Mouse (Mus musculus) adrenal gland (tissue): Measurements from ENCODE around the gene Iqck.

ENCODE experiments used
- intact Hi-C: fragments of 180-260 bp; cut with DNase I; formaldehyde crosslinking; loops from one replicate; pipeline ENCODE4 v1.15.1; 2025

The Iqck gene

DNA sequence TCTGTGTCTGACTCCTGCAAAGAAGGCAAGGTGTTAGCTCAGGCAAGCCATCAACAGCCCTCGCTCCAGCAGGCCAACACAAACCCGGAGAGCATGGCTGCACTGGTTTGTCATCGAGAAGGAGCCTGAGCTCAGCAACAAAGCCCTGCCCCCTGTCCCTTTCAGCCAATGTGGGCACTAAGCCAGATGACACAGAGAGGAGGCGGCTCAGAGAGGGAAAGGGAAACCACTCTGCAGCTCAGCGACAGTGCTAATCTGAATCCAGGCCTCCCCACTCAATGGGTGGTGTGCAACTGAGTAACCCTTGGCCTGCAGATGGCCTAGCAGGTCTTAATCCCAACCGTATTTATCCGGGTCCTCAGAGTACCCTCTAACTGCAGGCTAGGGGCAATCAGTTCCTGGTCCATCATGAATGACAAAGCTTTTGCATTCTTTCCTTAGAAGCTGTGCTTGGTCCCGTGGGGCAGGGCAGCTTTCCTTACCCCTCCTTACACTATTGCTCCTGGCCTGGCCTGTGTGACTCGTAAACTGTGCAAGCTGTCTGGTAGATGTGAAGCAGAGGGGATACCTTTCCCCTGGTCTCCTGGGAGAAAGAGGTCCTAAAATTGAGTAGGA lies 4.8 kb upstream of the Iqck start:
- intact Hi-C loops = no loop called here

DNA sequence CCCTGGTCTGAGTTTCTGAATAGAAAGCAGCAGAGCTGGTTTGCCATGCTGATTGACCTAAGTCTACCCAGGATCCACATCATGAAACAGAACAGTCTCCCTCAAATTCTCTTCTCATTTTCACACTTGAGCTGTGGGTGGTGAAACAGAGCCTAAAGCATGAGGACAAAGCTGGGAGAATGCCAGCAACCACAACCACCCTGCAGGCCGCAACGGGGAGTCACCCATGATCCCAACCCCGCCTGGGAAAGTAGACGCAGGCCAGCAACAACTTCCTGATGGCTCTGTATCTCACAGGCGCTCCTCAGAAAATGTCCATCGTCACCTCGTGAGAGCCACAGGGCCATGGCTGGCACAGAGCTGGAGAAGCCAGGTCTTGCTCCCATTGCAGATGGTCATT lies 4.0 kb upstream of the Iqck start:
- intact Hi-C loops = no loop called here

DNA sequence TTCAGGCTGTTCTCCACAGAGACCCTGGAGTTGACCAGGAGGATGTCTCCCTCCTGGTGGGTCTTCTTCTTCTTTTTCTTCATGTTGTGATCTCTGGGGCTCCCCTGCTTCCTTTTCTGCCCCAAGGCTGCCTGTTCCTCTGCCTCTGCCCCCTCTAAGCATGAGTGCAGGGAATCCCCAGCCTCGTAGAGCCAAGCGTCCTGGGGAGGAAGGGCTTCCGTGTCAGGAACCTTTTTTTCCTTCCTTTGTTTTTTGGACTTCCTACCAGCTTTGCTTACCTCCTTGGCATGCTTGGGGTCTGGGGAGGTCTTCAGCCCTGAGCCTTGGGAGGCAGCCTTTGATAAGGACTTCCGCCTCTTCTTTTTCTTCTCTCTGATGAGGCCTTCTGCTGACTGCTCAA lies 2.9 kb upstream of the Iqck start:
- intact Hi-C loops = no loop called here

DNA sequence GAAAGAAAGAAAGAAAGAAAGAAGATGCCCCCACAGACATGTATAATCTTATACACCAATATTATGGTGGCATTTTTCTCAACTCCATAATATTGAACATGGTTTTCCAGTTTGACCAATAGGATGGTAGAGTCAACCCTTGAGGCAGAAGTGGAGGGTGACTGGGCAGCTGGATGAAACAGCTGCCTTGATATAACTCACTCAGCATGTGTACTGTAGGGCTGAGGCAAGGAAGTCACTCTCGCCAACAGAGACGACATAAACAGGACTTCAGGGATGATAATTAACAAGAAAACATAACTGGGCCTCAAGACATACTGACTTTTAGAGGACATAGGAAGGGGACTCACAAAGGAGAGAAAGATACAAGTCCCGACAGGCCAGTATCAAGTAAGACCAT lies 946 bp upstream of the Iqck start:
- intact Hi-C loops = loop anchor here (5.0 kb wide), 1 partner anchor 138 kb away; no protein-coding TSS in a partner anchor

DNA sequence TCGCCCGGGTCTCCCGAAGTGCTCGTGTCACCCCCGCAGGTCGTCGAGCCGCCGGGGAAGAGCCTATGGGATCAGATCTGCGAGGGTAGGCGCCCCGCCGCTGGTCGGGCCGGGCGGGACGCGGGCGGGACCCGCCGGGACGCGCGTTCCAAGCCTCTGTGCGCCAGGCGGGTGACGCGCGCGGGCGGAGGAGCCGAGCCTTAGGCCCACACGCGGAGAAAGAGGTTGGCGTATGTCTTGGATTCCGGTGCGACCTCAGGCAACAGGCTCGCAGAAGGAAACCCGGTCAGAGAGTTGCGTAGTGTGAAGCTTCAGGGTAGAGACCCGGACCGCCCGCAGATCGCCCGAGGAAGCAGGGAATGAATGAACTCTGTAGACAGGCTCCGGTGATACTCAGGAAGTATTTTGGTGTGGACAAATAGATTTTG lies 339 bp downstream of the Iqck start, which contains the start of gene Knop1:
Gene Knop1 (minus strand): TSS at position 378 of the 428 bp plus-strand sequence.
- intact Hi-C loops = loop anchor here (5.0 kb wide), 1 partner anchor 136 kb away; no protein-coding TSS in a partner anchor

GRCm38 (mm10) chr7:118858640-118859039 lies 3.1 kb downstream of the Iqck start:
- intact Hi-C loops = loop anchor here (5.0 kb wide), 1 partner anchor 134 kb away; no protein-coding TSS in a partner anchor

GRCm38 (mm10) chr7:118865362-118865761 lies 9.8 kb downstream of the Iqck start:
- intact Hi-C loops = no loop called here

DNA sequence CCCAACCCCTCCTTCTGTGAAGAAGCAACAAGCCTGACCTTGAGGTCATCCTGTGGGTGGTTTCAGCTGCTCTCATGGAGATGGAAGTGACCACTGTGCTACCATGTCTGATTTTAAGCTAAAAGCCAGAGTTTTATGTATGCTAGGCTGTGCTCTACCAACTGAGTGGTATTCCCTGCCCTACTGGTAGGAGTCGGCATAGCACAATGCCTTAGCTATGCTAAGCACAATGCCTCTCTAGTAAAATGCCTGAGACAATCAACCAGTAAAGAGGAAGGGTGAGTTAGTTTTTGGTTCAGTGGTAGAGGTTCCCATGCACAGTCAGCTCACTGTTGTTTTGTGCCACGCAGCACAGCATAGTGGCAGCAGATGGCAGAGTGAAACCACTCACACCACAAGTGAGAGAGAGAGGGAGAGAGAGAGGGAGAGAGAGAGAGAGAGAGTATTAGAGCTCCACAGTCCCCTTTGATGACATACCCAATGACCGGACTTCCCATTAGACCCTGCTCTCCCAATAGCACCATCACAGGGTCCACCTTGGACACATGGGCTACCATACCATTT lies 24.0 kb downstream of the Iqck start:
- intact Hi-C loops = no loop called here

GRCm38 (mm10) chr7:118883957-118884356 lies 28.4 kb downstream of the Iqck start:
- intact Hi-C loops = no loop called here

DNA sequence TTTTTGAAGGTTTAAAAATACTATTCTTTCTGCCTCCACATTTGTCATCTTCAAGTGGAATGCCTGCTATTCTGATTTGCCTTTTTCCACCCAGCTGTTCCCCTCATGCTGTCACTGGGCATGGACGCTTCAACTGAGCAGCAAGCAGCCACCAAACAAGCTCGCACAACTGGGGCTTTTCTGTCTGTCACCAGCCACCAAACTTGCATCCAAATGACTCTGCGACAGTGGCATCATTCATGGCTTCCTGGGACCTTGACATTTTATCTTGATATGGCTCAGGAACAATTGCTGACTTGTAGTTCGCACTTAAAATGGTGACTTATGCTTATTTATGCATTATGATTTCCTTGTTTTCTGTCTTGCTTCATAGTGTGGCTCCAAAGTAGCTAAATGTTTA lies 29.4 kb downstream of the Iqck start:
- intact Hi-C loops = no loop called here

DNA sequence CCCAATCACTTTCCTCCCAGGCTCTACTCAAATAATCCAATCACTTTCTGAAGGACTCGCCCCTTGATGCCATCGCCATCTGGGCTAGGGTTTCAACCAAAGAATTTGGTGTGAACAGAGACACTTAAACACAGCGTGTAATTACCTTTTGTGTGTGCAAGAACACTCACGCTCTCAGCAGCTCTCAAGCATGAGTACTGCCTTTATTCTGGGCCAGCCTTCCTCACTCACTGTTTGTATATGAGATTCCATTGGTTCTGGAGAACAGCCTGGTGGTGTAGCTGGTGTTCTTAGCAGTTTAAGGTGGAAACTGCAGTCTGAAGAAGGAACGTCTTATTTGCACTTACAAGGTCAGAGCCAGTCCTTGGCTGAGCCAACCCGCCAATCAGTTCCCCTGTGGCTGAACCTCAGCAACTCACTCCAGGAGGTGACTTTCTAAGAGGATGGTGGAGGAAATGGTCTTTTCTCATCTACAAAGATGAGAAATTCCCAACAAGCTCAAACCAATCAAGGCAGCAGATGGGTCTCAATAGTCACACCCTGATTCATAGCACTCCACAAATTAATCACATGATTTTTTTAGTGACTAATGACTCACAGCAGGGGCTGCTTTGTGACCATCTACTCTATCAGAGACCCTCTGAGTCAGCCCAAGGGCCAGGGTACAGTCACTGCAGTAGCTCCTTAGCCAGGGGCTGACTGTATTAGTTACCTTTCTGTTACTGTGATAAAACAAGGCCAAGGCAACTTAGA lies 31.9 kb downstream of the Iqck start:
- intact Hi-C loops = no loop called here

- intact Hi-C loops = no loop called here
These were observed 33.6 kb downstream of the Iqck start for GRCm38 (mm10) chr7:118889046-118889680.

DNA sequence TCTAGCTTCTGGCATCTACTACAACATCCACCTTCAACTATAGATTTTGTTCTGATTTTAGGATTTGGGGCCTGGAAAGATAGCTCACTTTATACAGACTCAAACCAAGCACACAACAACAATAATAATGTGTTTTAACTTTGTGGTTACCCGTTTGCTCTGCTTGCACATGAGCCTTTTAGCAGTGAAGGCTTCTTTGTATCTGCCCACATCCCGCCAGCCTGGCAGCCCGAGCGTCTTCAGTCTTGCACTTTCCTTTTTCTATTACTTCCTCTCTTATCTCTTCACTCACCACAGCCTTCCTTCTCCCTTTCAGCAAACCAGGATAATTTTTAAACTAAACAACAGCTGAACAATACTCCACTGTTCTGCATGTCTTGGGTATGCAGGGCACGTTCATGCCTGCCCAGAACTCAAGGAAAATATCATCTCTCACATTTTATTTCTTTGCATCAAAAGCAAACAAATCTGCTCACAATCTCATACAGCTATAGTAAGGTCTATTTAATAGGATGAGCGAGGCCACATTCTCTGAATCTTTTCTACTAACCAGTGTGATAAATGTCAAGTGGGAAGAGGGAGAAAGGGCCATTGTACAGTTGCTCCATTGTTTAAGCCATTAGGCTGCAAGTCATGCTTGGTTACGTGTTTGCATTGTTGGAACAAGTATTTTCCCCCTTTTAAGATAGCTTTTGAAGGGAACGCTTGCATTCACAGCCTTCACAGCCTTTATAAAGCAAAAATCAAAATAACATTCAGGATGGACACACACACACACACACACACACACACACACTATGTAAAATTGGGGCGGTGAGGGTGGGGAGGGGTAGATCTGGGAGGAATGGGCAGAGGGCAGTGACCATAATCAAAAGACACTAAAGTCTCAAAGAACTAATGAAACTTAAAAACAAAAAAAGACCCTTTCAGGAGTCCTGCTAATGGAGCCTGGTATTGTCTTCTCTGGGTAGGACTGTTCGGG lies 40.2 kb downstream of the Iqck start:
- intact Hi-C loops = no loop called here

DNA sequence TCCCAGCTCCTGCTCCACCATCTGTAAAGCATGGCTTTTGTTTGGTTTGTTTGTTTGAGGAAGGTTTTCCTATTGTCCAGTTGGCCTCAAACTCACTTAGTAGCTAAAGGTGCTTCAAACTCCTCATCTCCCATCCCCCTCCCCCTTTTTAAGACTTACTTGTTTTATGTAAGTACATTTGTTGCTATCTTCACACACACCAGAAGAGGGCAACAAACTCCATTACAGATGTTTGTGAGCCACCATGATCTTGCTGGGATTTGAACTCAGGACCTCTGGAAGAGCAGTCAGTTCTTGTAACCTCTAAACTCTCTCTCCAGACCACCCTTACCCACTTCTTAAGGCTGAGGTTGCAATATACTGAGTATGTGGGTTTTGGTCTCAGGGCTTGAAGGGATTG lies 42.5 kb downstream of the Iqck start:
- intact Hi-C loops = no loop called here

GRCm38 (mm10) chr7:118900090-118900489 lies 44.5 kb downstream of the Iqck start:
- intact Hi-C loops = no loop called here

GRCm38 (mm10) chr7:118902944-118903343 lies 47.4 kb downstream of the Iqck start:
- intact Hi-C loops = no loop called here

- intact Hi-C loops = no loop called here
These were observed 48.3 kb downstream of the Iqck start for GRCm38 (mm10) chr7:118903879-118904278.

GRCm38 (mm10) chr7:118904530-118904929 lies 49.0 kb downstream of the Iqck start:
- intact Hi-C loops = no loop called here

DNA sequence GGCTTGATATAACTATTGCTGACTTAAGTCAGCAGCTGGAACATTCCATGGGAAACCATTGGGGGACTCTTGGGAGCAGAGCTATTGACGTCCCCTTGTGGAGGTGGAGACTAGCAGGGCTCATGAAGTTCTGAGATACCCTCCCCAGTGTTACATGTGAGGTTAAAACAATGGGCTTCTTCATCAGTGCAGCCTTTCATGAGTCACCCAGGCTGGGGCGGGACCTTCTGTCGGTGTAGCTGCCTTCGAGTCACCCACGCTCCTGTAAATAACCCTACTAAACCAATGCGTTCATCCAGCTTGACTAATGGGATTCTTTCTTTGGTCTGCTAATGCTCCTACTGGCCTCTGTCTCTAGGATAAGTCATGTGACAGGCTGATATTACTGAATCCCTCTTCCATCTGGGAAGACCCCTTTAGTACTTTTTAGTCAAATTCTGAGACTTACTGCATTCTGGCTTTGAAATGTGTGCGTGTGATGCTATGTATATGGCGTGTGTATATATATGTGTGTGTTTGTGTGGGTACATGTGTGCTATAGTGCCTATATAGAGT lies 53.5 kb downstream of the Iqck start:
- intact Hi-C loops = no loop called here

DNA sequence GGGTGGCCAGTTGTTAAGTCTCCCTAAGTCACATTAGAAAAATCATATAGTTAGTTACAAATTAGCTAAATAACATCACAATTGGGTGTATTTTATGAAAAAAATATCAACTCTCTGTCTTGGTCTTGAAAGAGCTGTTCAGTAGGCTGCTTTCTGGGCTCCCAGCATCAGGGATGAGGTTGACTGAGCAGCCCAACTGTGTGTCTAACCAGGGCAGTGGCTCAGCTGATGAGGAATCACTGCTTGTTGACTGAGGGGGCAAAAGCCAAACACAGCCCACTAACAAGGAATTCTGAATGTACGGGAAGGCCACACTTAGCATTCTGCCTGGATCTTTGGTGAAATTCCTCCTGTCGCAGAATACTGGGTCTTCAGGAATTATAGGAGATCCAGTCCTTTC lies 54.9 kb downstream of the Iqck start:
- intact Hi-C loops = no loop called here
